Mouse (Mus musculus): ENCODE measurements around the gene Rgs14. TPM values are rescaled to one million over a fixed set of nuclear protein-coding genes. Genes with fewer than 3 reads are reported as not detected.

Gene Rgs14
- polyA plus RNA-seq, 2 experiments, result 1.6 to 1.7 TPM

DNA sequence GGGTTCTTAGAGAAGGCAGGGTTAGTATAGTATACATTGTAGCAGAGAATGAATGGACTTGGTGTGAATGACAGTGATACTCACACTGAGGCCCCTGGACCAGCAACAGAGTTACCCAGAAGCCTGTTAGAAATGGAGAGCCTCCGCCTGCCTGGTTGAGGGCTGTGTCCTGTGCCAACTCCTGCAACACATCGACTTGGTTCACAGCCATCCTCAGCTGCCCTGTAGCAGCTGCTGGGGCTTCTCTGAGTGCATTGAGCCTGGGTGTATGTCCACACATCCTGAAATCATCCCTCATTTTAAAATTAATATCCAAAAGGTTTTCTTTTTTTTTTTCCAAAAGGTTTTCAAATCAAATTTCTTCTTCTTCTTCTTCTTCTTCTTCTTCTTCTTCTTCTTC is 6.3 kb downstream of the Rgs14 start:
- ATAC-seq (ENCODE audit: insufficient read depth) (no peak), DNase-seq (ENCODE audit: low read depth in 3 of 3, low spot score in 3 of 3) (no peak)
- Histone ChIP-seq H3K27me3 (ENCODE audit: control insufficient read depth, insufficient read depth, low read length) (no peaks in the 10 kb centered on the region), H3K9me3 (ENCODE audit: control insufficient read depth, low read length) (no peaks in the 10 kb centered on the region), H3K4me1 (replicated peaks; ENCODE audit: control insufficient read depth in 2 of 2, insufficient read depth in 2 of 2, low read length in 1 of 2) (peaks cover 3% of the 10 kb centered on the region in 2 experiments; a peak in 3 of 4 replicates), H3K27ac (no peak overlapping the region), H3K4me2 (ENCODE audit: low read depth) (no peak overlapping the region), H3K36me3 (replicated peaks; ENCODE audit: control insufficient read depth, insufficient read depth, low read depth) (no peaks in the 10 kb centered on the region), H3K4me3 (ENCODE audit: insufficient read depth in 1 of 2, low read depth in 2 of 2, low read length in 2 of 2) (no peak overlapping the region), H3K9ac (replicated peaks) (no peak overlapping the region)
- WGBS (ENCODE audit: insufficient replicate concordance), result 65% methylated on average over 2 of the region's 2 CpGs
- TF ChIP-seq EP300 (IDR thresholded peaks at IDR 0.05; ENCODE audit: low read depth) (no peak), CTCF (IDR thresholded peaks at IDR 0.05; ENCODE audit: low read depth) (no peak)

DNA sequence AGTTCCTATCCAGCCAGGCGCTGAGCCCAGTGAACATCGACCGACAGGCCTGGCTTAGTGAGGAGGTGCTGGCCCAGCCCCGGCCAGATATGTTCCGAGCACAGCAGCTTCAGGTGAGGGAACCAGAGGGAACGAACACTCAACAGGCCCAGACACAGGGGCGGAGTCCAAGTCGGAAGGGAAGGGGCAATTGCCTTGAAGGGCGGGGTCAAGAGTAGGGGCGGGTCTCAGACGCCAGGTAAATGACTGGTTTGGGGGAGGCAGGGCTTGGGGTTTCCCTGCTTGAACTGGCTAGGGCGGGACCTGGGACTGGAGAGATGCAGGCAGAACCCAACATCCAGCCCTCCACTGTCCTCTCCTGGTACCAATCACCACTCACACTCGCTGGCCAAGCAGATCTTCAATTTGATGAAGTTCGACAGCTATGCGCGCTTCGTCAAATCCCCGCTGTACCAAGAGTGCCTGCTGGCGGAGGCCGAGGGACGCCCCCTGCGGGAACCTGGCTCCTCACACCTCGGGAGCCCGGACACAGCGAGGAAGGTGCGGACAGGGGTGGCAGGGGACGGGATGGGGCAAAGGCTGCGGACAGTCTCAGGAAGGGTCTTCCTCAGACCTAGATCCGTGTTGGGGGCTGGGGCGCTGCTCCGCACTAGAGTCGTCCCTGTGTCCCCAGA is 9.5 kb downstream of the Rgs14 start:
- no peak overlapping the region for H3K4me3 ChIP-seq (ENCODE audit: insufficient read depth in 1 of 2, low read depth in 2 of 2, low read length in 2 of 2)
- H3K4me1 ChIP-seq (replicated peaks; ENCODE audit: control insufficient read depth in 2 of 2, insufficient read depth in 2 of 2, low read length in 1 of 2), result no peaks in the 10 kb centered on the region; a peak in 1 of 4 replicates
- H3K27ac ChIP-seq, result no peak overlapping the region
- ATAC-seq (ENCODE audit: insufficient read depth) (no peak), DNase-seq (ENCODE audit: low read depth in 3 of 3, low spot score in 3 of 3) (no peak)
- no peaks in the 10 kb centered on the region for H3K36me3 ChIP-seq (replicated peaks; ENCODE audit: control insufficient read depth, insufficient read depth, low read depth)
- H3K9me3 ChIP-seq (ENCODE audit: control insufficient read depth, low read length), result no peaks in the 10 kb centered on the region
- H3K27me3 ChIP-seq (ENCODE audit: control insufficient read depth, insufficient read depth, low read length), result no peaks in the 10 kb centered on the region
- no peak overlapping the region for H3K9ac ChIP-seq (replicated peaks)
- WGBS (ENCODE audit: insufficient replicate concordance), result 67% methylated on average over 32 of the region's 32 CpGs
- TF ChIP-seq EP300 (IDR thresholded peaks at IDR 0.05; ENCODE audit: low read depth) (no peak), CTCF (IDR thresholded peaks at IDR 0.05; ENCODE audit: low read depth) (no peak)
- H3K4me2 ChIP-seq (ENCODE audit: low read depth), result no peak overlapping the region

DNA sequence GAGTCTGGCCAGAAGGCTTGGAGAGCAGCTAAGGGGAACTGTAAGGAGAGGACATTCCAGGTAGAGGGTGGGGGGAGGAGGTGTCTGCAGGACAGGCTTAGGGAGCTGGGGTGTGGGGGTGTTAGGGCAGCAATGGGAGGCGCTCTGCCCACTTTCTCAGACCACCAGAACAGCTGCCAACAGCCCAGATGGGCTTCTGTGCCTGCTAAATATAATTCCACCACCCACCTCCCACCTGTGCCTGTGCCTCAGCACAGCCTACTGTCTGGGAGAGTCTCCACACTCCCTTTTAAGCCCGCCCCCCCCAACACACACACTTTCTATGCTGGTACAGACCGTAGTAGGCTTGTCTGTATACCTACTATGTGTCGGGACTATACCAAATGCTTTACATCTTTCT is 12.3 kb downstream of the Rgs14 start:
- ATAC-seq (ENCODE audit: insufficient read depth) (no peak), DNase-seq (ENCODE audit: low read depth in 3 of 3, low spot score in 3 of 3) (no peak)
- Histone ChIP-seq H3K27me3 (ENCODE audit: control insufficient read depth, insufficient read depth, low read length) (no peaks in the 10 kb centered on the region), H3K27ac (no peak overlapping the region), H3K4me1 (replicated peaks; ENCODE audit: control insufficient read depth in 2 of 2, insufficient read depth in 2 of 2, low read length in 1 of 2) (no peaks in the 10 kb centered on the region; a peak in 1 of 4 replicates), H3K9me3 (ENCODE audit: control insufficient read depth, low read length) (no peaks in the 10 kb centered on the region), H3K36me3 (replicated peaks; ENCODE audit: control insufficient read depth, insufficient read depth, low read depth) (no peaks in the 10 kb centered on the region), H3K9ac (replicated peaks) (no peak overlapping the region), H3K4me3 (ENCODE audit: insufficient read depth in 1 of 2, low read depth in 2 of 2, low read length in 2 of 2) (no peak overlapping the region), H3K4me2 (ENCODE audit: low read depth) (no peak overlapping the region)
- 63% methylated on average over 4 of the region's 4 CpGs for WGBS (ENCODE audit: insufficient replicate concordance)
- TF ChIP-seq CTCF (IDR thresholded peaks at IDR 0.05; ENCODE audit: low read depth), result no peak
- no peak for TF ChIP-seq EP300 (IDR thresholded peaks at IDR 0.05; ENCODE audit: low read depth)

DNA sequence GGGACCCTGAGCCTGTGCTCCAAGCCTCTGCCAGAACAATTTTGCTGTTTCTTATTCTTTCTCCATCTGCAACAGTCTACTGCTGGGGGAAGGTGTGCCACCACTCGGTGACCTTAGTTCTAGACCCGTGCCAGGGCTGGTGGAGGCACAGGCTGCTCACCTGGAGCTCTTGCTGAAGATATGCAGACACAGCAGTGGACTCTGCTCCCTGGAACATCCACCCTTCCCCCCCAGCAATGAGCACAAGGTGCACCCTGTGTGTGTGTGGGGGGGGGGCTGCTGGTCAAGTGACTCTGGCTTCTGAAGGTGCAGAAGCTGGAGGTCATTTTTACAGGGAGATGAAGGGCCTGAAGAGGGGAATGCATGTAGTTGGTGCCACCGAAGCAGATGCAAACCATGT is 21.1 kb downstream of the Rgs14 start:
- Histone ChIP-seq H3K36me3 (replicated peaks; ENCODE audit: control insufficient read depth, insufficient read depth, low read depth) (no peaks in the 10 kb centered on the region), H3K9me3 (ENCODE audit: control insufficient read depth, low read length) (no peaks in the 10 kb centered on the region), H3K4me1 (replicated peaks; ENCODE audit: control insufficient read depth in 2 of 2, insufficient read depth in 2 of 2, low read length in 1 of 2) (peaks cover 0 to 4% of the 10 kb centered on the region in 2 experiments; a peak in 1 of 4 replicates), H3K27me3 (ENCODE audit: control insufficient read depth, insufficient read depth, low read length) (no peaks in the 10 kb centered on the region), H3K9ac (replicated peaks) (no peak overlapping the region), H3K4me3 (ENCODE audit: insufficient read depth in 1 of 2, low read depth in 2 of 2, low read length in 2 of 2) (no peak overlapping the region), H3K4me2 (ENCODE audit: low read depth) (no peak overlapping the region), H3K27ac (no peak overlapping the region)
- TF ChIP-seq EP300 (IDR thresholded peaks at IDR 0.05; ENCODE audit: low read depth) (no peak), CTCF (IDR thresholded peaks at IDR 0.05; ENCODE audit: low read depth) (no peak)
- no peak for ATAC-seq (ENCODE audit: insufficient read depth)
- DNase-seq (ENCODE audit: low read depth in 3 of 3, low spot score in 3 of 3), result no peak
- 59% methylated on average over 3 of the region's 3 CpGs for WGBS (ENCODE audit: insufficient replicate concordance)

DNA sequence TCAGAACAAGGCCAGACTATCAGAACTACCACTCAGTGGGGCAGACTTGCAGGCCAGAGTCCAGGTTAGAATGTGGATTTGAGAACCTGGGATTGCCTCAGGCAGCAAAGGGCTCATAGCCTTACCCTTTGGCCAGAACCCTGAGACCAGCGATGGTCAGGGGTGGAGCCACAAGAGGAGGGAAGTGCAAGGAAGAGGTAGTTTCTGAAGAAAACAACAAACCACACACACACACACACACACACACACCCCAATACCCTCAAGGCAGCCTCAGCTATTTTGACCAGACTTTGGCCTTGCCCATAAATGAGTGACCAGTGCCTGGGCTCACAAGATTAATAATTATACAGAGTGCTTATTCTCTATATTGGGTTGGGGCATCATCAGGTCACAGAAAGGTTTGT is 22.1 kb downstream of the Rgs14 start:
- TF ChIP-seq CTCF (IDR thresholded peaks at IDR 0.05; ENCODE audit: low read depth), result no peak
- no peak for TF ChIP-seq EP300 (IDR thresholded peaks at IDR 0.05; ENCODE audit: low read depth)
- DNase-seq (ENCODE audit: low read depth in 3 of 3, low spot score in 3 of 3), result no peak
- no peak overlapping the region for H3K9ac ChIP-seq (replicated peaks)

More for the DNA sequence above, 22.1 kb downstream of the Rgs14 start:
- no peaks in the 10 kb centered on the region; the same call in 1 of the 2 replicates for H3K27me3 ChIP-seq (ENCODE audit: control insufficient read depth, insufficient read depth, low read length)
- no peaks in the 10 kb centered on the region for H3K36me3 ChIP-seq (replicated peaks; ENCODE audit: control insufficient read depth, insufficient read depth, low read depth)
- H3K4me2 ChIP-seq (ENCODE audit: low read depth), result no peak overlapping the region
- H3K27ac ChIP-seq, result peak overlapping the region; percentile 23
- peak; percentile 32; the same call in 1 of the 2 replicates for ATAC-seq (ENCODE audit: insufficient read depth)
- no peaks in the 10 kb centered on the region for H3K9me3 ChIP-seq (ENCODE audit: control insufficient read depth, low read length)
- whole genome bisulfite sequencing (ENCODE audit: insufficient replicate concordance), result 42% methylated on average over 1 of the region's 1 CpGs
- no peak overlapping the region for H3K4me3 ChIP-seq (ENCODE audit: insufficient read depth in 1 of 2, low read depth in 2 of 2, low read length in 2 of 2)
- H3K4me1 ChIP-seq (replicated peaks; ENCODE audit: control insufficient read depth in 2 of 2, insufficient read depth in 2 of 2, low read length in 1 of 2), result peaks cover 0 to 4% of the 10 kb centered on the region in 2 experiments; a peak in 1 of 4 replicates

All from liver, embryonic 14.5 days (tissue).